Mouse (Mus musculus) erythroblast, embryonic 14.5 days (primary cell): ENCODE measurements at regions not wholly inside any gene's neighbourhood (a gene's known extent, or its start where the extent isn't known, plus 50 kb on each side); places are given as distances from the start of the nearest gene placed in this dataset.

Source experiments
- GATA1 ChIP-seq: IDR thresholded peaks from 2 replicates; pipeline ENCODE4 v1.6.1; 2012; ENCODE audit warnings: low read length, inconsistent platforms, mixed read lengths
- TAL1 ChIP-seq: IDR thresholded peaks from 3 replicates; pipeline ENCODE4 v1.6.1; 2012; ENCODE audit warnings: low read length, inconsistent platforms, mixed read lengths

DNA sequence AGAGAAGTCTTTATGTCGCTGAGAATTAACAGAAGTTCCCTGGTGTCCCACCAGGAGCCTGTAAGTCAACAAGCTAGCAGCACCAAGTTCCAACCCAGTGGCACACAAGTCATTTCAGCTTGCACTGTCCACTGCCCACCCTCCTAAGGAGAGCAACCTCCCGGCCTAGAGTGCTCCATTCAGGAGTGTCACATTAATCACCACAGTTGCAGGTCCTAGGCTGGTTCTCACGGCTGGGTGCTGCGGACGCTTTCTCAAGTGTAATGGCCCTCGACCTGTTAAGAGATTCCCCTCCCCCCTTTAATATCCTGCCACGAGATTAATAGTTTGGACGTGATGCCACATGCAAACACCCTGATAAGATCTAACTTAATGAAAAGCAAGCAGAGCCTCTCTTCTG lies 288.2 kb upstream of the Usp25 start:
- no peak for TF ChIP-seq GATA1
- no peak for TF ChIP-seq TAL1
